Mouse (Mus musculus) 3T3-L1 (cell line): Measurements from ENCODE around the gene Zbtb7b.
"Not testable (repeated sequence)": the region's sequence is repeated elsewhere in the genome, so short reads cannot be mapped to it uniquely, and the experiment has no call there.

Experiments
- DNase-seq: peaks from one replicate; pipeline ENCODE4 v3.0.0-alpha.2; 2015; ENCODE audit warnings: low read depth, low spot score

The Zbtb7b gene

DNA sequence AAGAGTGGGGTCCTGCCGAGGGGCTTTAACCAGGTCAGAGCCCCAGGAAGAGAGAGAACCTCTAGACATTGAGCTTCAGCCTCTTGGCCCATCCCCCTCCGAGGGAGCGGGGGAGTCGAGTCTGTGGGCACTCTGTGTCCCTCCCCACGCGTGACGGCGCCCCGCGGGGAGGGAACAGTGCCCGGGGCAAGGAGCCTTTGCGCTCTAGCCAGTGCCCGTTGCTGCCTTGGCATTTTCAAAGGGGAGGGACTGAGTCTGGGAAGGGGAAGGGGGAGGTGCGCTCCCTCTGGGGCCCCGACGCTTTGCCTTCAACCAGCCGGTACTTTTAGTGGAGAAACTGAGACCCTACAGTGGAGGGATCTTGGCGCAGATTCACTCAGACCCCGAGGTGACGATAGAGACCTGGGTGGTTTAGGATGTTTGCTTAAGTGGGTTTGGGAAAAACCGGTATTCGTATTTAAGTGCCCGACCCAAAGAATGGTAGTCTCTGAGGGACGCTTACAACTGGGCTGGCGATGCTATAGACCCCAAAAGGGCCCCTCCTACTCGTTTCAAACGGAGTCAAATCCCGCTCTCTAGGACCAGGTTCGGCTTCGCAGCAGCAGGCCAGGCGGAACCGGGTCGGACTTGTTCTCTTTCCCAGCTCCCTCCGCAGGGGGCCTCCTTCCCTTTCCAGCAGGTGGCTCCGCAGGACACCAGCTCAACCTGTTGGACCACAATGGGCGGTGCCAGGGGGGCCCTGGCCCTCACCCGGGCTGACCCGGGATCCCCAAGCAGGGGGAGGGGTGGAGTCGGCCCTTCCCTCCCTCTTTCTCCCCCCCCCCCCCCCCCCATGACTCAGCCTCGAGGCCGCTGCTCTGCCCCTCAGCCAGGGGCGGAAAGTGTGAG, at the start of gene Zbtb7b:
TSS of gene Zbtb7b (minus strand) at position 771 of the 888 bp plus-strand sequence.
- peak; percentile 87 for DNase-seq

DNA sequence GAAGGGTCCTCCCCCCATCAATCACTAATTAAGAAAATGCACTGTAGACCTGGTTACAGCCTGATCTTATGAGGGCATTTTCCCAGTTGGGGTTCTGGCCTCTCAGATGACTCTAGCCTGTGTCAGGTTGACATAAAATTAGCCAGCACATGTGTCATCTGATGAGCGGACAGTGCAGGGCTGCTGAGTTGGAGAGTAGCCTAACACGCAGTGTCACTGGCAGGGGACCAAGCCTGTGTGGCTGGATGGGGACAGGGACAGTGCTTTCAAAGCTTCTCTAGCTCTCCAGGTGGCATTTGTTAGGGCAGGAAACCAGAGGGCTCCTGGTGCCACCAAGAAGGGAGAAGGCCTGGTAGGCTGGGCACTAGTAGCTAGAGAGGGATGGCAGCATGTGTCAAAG, 46.1 kb upstream of the Zbtb7b start:
- no peak for DNase-seq

DNA sequence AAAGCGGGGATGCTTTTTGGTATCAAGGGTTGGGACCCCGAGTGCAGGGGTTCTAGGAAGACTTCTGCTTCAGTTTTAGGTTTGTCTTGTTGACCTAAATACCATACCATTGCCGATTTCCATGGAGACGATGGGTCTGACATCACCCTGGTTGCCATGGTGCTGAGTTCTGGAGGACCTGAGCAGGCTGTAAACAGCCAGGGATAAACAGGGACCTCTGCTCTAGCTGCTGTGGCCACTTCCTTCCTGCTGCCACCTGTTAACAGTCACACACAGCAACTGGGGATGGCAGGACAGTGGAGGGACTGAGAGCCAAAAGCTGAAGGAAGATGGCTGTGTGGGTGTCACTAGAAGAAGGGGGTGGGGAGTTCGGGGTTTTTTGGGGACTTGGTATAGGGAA, 42.7 kb upstream of the Zbtb7b start:
- DNase-seq = peak; percentile 57

DNA sequence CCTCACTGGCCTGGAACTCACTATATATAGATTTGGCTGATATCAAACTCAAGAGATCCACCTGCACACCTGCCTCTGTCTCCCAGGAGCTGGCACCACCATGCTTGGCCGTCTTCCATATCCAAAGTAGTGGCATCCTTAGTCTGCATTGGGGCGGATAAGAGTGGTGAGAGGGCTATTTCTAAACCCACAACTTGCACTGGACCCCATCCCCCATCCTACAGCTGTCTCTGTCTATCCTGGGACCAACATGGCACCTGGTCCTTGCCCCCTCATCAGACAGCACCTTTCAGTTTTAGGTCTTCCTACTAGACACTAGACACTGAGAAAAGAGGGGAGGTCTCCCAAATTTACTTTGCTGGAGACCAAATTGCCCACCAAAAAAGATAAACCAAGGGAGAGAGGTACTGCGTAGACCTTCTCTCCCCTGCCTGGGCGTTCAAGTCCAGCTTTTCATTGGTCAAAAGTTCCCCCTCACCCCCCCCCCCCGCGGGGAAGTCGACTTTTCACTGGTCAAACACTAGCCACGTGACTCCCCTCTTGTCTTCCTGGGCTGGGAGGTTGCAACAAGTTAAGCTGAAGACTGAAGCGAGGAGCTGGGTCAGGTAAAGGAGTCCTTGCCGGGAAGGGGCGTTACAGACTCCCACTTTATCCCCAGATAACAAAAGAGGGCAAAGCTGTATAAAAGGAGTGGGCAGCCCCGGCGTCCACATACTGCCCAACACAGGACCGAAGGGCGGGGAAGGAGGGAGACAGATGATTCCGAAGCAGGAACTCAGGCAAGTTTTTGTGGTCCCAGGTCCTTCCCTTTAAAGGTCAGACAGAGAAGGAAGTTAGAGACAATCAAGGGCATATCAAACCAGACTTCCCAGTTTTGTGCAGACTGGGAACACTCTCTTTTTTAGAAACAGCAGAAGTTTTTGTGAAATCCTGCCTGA, 41.9 kb upstream of the Zbtb7b start, which contains the start of gene Pbxip1:
TSS of gene Pbxip1 (plus strand) at position 531 of the 938 bp plus-strand sequence.
- peak; percentile 88 for DNase-seq

DNA sequence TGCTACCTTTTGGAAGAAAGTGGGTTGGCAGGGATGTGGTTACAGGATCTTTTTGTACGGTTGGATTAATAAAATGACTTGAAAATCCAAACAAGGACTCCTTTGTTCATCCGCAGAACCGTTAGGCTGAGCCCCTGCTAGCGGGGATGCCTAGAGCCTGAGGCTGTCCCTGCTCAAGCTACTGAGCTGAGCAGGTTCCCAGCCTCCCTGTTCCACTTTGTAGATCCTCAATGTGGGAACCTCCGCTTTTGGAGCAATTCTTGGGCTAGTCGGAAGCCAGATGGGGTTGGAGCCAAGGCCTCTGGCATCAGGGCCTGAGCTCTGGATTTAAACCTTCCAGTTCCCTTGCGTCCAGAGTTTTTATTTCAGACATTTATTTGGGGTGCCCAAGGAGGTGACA, 40.5 kb upstream of the Zbtb7b start:
- DNase-seq = no peak

DNA sequence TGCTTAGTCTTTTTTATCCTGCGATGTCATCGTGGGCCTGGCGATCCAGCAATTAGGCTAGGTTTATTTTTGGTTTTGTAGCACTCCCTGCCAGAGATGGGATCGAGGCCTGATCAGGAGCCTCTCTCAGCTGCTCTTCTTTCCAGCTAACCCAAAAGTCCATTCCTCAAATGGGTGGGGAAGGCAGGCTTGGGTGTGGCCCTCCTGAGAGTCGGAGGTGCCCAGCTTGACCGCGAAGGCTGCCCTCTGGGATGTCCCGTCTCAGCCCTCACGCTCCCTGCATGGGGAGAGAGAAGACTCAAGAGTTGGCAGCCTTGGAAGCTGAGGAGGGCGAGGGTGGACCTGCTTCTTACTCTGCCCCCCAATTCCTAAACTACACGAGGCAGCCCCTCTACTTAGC, 40.0 kb upstream of the Zbtb7b start:
- DNase-seq = no peak

DNA sequence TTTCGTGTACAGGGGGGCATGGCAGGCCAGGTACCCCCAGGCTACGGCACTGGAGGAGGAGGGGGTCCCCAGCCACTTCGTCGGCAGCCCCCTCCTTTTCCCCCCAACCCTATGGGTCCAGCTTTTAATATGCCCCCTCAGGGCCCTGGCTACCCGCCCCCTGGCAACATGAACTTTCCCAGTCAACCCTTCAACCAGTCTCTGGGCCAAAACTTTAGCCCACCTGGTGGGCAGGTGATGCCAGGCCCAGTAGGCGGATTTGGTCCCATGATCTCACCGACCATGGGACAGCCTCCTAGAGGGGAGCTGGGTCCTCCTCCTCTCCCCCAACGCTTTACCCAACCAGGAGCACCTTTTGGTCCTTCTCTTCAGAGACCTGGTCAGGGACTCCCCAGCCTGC, 38.0 kb upstream of the Zbtb7b start:
- no peak for DNase-seq

DNA sequence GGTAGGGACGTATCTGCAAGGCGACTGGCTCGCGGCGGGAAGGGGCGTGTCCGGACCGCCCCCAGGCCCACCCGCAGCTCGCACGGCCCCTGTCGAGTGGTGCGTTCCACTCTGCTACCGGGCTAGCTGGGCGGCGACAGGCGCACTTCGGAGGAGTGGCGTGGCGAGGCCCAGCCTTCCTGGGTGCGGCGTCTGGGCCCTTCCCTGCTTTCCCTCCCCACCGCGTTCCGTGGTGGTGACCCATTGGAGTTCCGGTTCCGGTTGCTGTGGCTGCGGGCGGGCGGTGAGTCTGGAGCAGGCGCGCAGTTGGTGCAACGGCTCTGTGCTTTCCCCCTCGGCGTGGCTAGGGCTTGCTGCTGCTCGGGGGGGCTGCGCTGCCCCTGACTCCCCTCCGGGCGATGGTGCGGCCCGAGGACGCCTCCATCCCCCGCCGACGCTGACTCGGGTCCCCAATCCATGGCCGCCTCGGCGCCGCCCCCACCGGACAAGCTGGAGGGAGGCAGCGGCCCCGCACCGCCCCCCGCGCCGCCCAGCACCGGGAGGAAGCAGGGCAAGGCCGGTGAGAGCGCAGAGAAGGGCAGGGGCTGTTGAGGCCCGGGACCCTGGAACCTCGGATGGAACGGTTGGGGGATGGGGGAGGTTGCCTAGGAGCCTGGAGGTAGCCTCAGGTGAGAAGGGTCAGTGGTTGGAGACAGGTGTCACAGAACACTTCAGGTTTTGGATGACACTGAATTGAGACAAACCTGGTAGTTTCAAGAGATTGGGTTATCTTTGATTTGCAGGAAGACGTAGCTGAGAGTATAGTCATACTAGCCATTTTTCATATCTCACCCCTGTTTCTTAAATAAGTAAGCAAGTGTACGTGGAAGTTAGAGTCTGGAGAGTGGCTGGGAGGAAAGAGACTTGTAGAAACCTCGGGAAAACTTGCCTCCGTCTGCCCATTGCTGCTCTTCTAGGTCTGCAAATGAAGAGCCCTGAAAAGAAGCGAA, 35.9 kb upstream of the Zbtb7b start, which contains the start of gene Pygo2:
TSS of gene Pygo2 (plus strand) at position 44 of the 989 bp plus-strand sequence.
- DNase-seq = peak; percentile 96

DNA sequence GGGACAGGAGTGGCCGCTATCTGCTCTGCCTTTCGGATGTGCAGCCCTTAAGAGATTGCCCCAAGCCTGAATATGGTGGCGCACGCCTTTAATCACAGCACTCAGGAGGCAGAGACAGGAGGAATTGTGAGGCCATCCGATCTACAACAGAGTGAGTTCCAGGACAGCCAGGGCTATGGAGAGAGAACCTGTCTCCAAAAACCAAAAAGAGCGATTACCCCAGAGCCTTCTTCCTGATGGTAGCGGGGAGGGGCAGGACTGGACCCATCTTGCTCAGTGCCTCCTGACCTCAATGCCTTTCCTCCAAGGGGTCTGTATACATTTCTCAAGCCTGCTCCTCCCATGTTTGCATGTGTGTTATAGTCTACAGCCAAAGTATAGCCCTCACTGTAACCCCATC, 34.4 kb upstream of the Zbtb7b start:
- not testable (repeated sequence) for DNase-seq

DNA sequence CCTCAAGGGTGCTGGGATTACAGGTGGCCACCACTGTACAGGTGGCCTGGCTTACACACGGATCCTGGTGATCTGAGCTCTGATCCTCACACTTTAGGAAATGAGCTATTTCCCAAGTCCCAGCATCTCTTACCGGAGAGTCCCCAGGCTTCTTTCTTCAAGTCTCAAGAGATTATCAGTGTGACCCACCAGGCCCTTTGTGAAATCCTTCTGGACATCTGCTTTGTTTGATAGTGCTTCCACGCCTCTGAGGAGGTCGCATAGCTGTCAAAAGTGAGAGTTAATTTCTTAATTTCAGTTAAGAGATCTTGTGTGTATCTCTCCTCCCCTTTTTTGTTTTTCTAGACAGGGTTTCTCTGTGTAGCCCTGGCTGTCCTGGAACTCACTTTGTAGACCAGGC, 31.3 kb upstream of the Zbtb7b start:
- DNase-seq = no peak

DNA sequence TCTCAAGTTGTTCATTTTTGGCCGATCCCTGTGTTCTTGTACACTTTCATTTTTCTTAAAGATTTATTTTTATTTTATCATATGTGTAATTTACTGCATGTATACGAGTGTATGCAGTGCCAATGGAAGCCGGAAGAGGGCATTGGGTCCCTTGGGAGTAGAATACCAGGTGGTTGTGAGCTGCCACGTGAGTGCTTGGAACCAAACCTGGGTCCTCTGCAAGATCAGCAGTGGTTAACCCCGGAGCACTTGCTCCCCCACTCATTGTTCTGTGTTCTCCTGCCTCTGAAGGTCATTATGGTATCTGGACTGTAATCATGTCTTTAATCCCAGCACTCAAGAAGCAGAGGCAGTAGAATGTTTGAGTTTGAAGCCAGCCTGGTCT, 30.6 kb upstream of the Zbtb7b start:
- DNase-seq = no peak

DNA sequence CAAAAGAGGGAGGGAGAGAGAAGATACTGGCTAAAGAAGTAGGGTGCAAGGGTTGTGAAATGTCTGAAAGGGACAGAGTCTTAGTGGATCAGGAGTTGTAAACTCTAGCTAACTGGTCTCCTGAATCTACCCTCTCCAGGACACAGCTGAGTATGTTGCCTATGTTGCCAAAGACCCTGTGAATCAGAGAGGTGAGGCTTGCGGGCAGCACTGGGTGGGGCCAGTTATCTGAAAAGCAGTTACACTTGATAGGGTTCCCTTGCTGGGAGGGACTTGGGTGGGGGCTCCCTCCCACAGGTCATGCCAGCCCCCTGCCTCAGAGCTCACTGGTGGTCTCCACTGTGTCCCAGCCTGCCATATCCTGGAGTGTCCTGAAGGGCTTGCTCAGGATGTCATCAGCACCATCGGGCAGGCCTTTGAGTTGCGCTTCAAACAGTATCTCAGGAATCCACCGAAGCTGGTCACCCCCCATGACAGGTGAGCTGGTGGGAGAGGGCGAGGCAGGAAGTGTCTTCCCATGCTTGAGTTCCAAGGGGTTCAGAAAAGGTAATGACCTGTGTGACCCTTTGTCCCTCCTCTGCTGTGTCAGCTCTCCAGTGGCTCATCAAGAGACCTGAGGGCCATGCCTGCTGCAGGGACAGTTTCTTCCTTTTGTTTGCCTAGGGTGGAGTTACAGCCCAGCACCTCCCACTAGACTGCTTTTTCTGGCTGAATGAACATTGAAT, 30.0 kb upstream of the Zbtb7b start:
- DNase-seq = no peak

DNA sequence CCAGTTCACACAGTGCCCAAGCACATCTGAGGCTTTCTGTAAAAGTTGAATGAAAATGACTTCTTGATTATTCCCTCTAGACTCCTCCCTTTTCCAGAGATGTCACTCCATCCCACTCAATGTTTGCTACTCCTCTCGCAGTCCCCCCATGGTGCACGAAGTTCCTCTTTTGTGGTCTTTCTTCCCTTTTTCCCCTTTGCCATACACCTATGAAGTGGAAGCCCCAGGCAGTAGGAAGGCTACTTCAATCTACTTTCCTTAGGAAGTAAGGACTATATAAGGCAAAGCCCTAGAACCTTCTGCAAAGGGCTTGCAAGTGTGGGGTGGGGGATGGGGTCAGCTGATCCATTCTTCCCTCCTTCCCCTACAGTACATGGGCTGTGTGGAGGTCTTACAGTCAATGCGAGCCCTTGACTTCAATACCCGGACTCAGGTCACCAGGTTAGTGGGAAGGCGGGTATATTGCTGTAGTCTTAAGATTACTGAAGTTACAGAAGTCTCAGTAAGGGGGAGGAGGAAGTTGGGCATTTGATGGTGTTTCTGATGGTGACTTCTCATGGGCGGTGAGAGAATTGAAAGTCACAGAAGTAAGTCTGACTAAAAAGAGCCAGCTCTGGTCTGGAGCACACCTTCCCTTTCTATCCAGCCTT, 28.1 kb upstream of the Zbtb7b start:
- no peak for DNase-seq

DNA sequence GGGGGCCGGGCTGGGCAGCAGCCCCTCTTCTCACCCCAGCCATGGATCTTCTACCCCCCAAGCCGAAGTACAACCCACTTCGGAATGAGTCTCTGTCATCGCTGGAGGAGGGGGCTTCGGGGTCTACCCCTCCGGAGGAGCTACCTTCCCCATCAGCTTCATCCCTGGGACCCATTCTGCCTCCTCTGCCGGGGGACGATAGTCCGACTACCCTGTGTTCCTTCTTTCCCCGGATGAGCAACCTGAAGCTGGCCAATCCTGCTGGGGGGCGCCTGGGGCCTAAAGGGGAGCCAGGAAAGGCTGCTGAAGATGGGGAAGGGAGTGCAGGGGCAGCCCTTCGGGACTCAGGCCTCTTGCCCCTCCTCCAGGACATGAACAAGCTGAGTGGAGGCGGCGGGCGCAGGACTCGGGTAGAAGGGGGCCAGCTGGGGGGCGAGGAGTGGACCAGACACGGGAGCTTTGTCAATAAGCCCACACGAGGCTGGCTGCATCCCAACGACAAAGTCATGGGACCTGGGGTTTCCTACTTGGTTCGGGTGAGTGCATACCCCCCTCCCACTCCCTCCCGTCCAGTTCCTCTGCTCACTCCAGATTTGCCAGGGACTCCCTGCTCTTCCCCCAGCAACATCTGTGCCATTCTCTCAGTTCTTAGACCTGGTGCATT, 27.4 kb upstream of the Zbtb7b start:
- DNase-seq = peak; percentile 46

DNA sequence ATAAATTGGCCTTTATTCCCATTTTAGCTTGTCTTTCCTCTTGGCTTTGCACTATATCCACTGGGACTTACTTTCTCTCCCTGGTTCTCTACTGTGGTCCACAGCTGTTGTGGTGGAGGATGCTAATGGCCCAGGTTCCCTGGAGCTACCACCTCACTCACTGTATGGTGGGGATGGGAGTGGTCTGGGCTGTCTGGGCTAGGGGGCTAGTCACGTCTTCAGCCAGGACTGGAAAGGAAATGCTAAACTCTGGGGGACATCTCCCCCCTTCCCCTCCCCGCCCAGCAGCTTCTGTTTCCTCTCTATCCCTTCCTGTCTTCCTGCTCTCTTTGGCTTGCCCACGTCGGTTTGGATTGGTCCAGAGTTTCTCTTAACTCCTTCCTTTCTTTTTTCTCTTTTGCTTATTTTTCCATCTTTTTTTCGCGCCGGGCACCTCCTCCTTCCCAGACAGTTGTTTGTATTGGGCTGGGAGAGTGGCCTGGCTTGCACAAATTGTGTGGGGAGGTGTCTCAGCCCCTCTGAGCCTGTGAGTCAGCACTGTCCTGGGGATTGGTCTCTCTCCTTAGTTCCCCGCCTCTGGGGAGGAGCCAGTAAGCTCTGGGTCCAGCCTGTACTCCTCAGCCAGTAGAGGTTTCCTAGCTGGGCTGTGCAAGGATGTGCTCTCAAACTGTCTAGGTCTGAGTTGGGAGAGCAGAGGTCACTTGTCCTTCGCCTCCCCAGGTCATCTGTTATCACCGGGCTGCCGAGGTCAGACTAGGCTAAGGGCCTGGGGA, 26.6 kb upstream of the Zbtb7b start:
- peak; percentile 100 for DNase-seq

DNA sequence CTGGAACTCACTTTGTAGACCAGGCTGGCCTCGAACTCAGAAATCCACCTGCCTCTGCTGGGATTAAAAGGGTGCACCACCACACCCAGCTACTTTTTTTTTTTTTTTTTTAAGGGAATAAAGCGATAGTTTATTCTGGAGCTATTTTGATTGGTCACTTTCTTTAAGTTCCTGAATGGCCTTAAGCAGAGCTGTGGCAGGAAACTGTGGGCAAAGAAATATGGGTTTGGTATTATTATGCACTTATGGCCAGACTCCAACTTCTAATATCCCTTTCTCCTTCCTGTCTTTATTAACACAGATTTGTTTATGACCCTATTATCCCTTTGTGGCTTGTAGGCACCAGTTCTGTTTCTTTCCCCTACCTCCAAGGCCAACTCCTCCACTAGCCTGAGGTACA, 25.8 kb upstream of the Zbtb7b start:
- DNase-seq = peak; percentile 59

DNA sequence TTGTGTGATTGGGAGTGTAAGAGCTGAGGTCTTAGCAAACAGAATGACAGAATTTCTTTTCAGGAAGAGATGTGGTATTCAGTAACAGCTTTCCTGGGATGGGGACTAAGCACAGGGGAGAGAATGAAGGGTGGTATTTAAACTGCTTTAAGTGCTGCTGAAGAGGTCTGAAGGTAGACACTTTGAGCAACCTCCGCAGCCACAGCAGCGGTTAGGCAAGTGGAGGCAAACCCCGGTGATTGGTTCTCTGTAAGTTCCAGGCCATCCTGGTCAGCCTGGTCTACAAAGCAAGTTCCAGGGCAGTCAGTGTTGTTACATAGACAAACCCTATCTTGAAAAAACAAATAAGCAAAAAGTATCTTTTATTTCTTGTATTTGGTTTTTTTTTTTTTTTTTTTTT, 25.4 kb upstream of the Zbtb7b start:
- DNase-seq = no peak

DNA sequence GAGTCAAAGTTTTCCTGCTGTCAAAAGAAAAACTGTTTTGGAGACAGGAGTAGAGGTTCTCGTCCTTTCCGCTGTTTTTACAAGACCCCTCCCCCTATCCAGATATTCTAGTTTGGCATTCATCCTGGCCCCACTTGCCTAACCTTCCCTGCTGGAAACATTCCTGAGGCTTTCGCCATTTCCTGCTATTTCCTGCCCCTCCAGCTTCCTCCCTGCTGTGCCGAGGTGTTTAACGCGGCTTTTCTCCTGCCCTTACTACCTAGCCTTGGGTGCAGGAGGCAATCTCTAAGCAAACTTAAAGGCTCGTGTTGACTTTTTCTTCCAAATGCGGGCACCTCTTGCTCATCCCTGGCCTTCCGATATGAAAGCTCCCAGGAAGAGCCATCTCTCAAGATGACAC, 25.0 kb upstream of the Zbtb7b start:
- peak; percentile 91 for DNase-seq

DNA sequence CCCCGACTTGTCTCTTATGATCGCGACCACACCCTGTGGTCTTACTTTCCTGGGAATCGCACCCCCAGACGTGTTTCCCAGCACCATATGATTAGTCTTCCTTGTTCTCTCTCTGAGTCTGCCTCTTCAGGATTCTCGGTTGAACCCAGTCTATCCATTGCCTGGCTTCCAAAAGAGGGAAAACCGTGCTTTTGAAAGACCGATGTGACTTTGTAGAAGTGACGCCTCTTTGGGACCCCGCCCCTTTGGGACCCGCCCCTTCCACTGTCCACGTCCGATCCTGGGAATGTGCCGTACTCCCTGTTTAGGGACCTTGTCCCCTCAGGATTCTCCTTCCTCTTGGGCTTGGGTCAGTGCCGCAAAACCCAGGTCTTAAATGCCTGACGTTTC, 24.3 kb upstream of the Zbtb7b start:
- peak; percentile 95 for DNase-seq
